ENCODE assay signal across 15 mouse cellular contexts in genomic region chr3:97793995-97794394, GRCm38 (mm10).
A peak's percentile ranks its signal among the peaks of the same experiment; 100 is the strongest.
DNase-seq lines count a peak whose midpoint lies in the region; ATAC-seq and TF ChIP-seq lines count a peak whose summit lies in the region.
"Had no signal": no experiment of that assay in that cellular context is flagged by ENCODE, and none has a peak within 500 bp of the region (broad histone marks: within the 10 kb centered on the region; RNA-seq: fewer than 3 reads in every experiment).

No protein-coding gene starts in this region.

- no peak overlapping the region for H3K4me2 ChIP-seq in limb, embryonic 14.5 days (replicated peaks; ENCODE audit: low read depth, low read length, severe bottlenecking)
- no peak overlapping the region for H3K4me2 ChIP-seq in limb, embryonic 15.5 days
- H3K4me2 ChIP-seq: embryonic facial prominence, embryonic 15.5 days; kidney, embryonic 15.5 days; midbrain, embryonic 13.5 days had no signal

- TF ChIP-seq POLR2A in limb, embryonic 14.5 days (IDR thresholded peaks at IDR 0.05; ENCODE audit: borderline replicate concordance, extremely low read depth, insufficient read depth, insufficient read length): no peak

- WGBS in limb, embryonic 14.5 days: 76% methylated on average over 8 of the region's 8 CpGs
- 82% methylated on average over 8 of the region's 8 CpGs for WGBS in limb, embryonic 10.5 days
- 69% methylated on average over 8 of the region's 8 CpGs for WGBS in limb, embryonic 15.5 days

- no peak overlapping the region for H3K4me3 ChIP-seq in limb, embryonic 14.5 days (replicated peaks; ENCODE audit: low read length)
- H3K4me3 ChIP-seq in limb, embryonic 10.5 days: no peak overlapping the region
- H3K4me3 ChIP-seq in limb, embryonic 15.5 days: no peak overlapping the region
- H3K4me3 ChIP-seq: embryonic facial prominence, embryonic 15.5 days; kidney, embryonic 15.5 days; midbrain, embryonic 13.5 days had no signal

- no peaks in the 10 kb centered on the region for H3K27me3 ChIP-seq in limb, embryonic 14.5 days (ENCODE audit: control insufficient read depth, insufficient read depth, low read length)
- no peaks in the 10 kb centered on the region for H3K27me3 ChIP-seq in limb, embryonic 10.5 days (ENCODE audit: low read depth, poor library complexity, severe bottlenecking)
- H3K27me3 ChIP-seq in limb, embryonic 15.5 days: no peaks in the 10 kb centered on the region
- H3K27me3 ChIP-seq: embryonic facial prominence, embryonic 15.5 days; midbrain, embryonic 13.5 days had no signal

- peak; percentile 38 for DNase-seq in cerebellum, adult 11-12 months
- DNase-seq in cerebellum, postnatal 14 days: no peak
- peak; percentile 19 for DNase-seq in limb, embryonic 14.5 days (ENCODE audit: low spot score)
- DNase-seq in limb, embryonic 10.5 days (ENCODE audit: low spot score): no peak
- peak; percentile 53 for DNase-seq in fibroblast of lung, adult 2 months (ENCODE audit: low read depth)
- DNase-seq in left cerebral cortex, adult 18-20 months (ENCODE audit: low spot score in 2 of 2): no peak
- no peak for DNase-seq in right cerebral cortex, postnatal 4 days
- DNase-seq: adrenal gland, postnatal 10 days; forebrain, postnatal 0 days; layer of hippocampus, adult 9-11 months; liver, postnatal 0 days had no signal

- no peaks in the 10 kb centered on the region for H3K9me3 ChIP-seq in limb, embryonic 14.5 days (ENCODE audit: control insufficient read depth, low read length)
- no peaks in the 10 kb centered on the region for H3K9me3 ChIP-seq in limb, embryonic 10.5 days (replicated peaks)
- no peaks in the 10 kb centered on the region for H3K9me3 ChIP-seq in limb, embryonic 15.5 days
- H3K9me3 ChIP-seq: embryonic facial prominence, embryonic 15.5 days; midbrain, embryonic 13.5 days had no signal

- no peaks in the 10 kb centered on the region for H3K36me3 ChIP-seq in limb, embryonic 14.5 days (ENCODE audit: control insufficient read depth, insufficient read depth, low read length)
- no peaks in the 10 kb centered on the region for H3K36me3 ChIP-seq in limb, embryonic 10.5 days
- H3K36me3 ChIP-seq in limb, embryonic 15.5 days: no peaks in the 10 kb centered on the region
- H3K36me3 ChIP-seq: embryonic facial prominence, embryonic 15.5 days; kidney, embryonic 15.5 days; midbrain, embryonic 13.5 days had no signal

- 0 out of 2 replicates have a peak, but pooled peaks cover 3% of the 10 kb centered on the region for H3K4me1 ChIP-seq in limb, embryonic 14.5 days (ENCODE audit: control insufficient read depth, insufficient read depth, low read length)
- H3K4me1 ChIP-seq in limb, embryonic 10.5 days: no peaks in the 10 kb centered on the region
- no peaks in the 10 kb centered on the region for H3K4me1 ChIP-seq in limb, embryonic 15.5 days
- H3K4me1 ChIP-seq: embryonic facial prominence, embryonic 15.5 days; kidney, embryonic 15.5 days; midbrain, embryonic 13.5 days had no signal

- no peak overlapping the region for H3K27ac ChIP-seq in limb, embryonic 14.5 days (replicated peaks; ENCODE audit: low read depth, low read length)
- no peak overlapping the region for H3K27ac ChIP-seq in limb, embryonic 10.5 days
- H3K27ac ChIP-seq in limb, embryonic 15.5 days: no peak overlapping the region
- H3K27ac ChIP-seq: embryonic facial prominence, embryonic 15.5 days; kidney, embryonic 15.5 days; midbrain, embryonic 13.5 days had no signal

- no peak for ATAC-seq in limb, embryonic 14.5 days (ENCODE audit: low FRiP score, low read depth)
- ATAC-seq in limb, embryonic 15.5 days (ENCODE audit: insufficient number of reproducible peaks, low FRiP score, low TSS enrichment, low read depth): peak; percentile 40; the same call in 1 of the 2 replicates
- ATAC-seq: forebrain, postnatal 0 days; liver, postnatal 0 days; midbrain, embryonic 13.5 days had no signal

- H3K9ac ChIP-seq in limb, embryonic 14.5 days (ENCODE audit: low read depth, low read length, severe bottlenecking): no peak overlapping the region
- no peak overlapping the region for H3K9ac ChIP-seq in limb, embryonic 15.5 days
- H3K9ac ChIP-seq: embryonic facial prominence, embryonic 15.5 days; forebrain, postnatal 0 days; kidney, embryonic 15.5 days; liver, postnatal 0 days; midbrain, embryonic 13.5 days had no signal

Comparison
In these comparisons a context has a peak if more than half of its experiments do, and no peak if none do; other contexts are left out.
1. DNase-seq: peak in cerebellum, adult 11-12 months (single experiment), limb, embryonic 14.5 days (single experiment) and fibroblast of lung, adult 2 months (single experiment); none in cerebellum, postnatal 14 days (0 of 2), limb, embryonic 10.5 days (single experiment), left cerebral cortex, adult 18-20 months (0 of 2) and right cerebral cortex, postnatal 4 days (single experiment).